Mouse (Mus musculus) myocyte (in vitro differentiated cells): ENCODE data around the gene Scamp1. TPM values are rescaled to one million over a fixed set of nuclear protein-coding genes. Genes with fewer than 3 reads are reported as not detected.

Source experiments
- H3K27me3 ChIP-seq: one replicate; pipeline ENCODE4 v1.6.1; 2011; ENCODE audit not compliant: control insufficient read depth, insufficient read depth, insufficient read length
- H3K36me3 ChIP-seq: one replicate; pipeline ENCODE4 v1.6.1; 2011; ENCODE audit not compliant: control insufficient read depth, insufficient read depth
- H3K4me2 ChIP-seq: one replicate; pipeline ENCODE4 v1.6.1; 2011; ENCODE audit warnings: low read depth, control low read depth
- H3K4me3 ChIP-seq: one replicate; pipeline ENCODE4 v1.5.1; 2011; ENCODE audit warnings: mild to moderate bottlenecking, control low read depth, moderate library complexity
- H3K79me2 ChIP-seq: one replicate; pipeline ENCODE4 v1.6.1; 2011; ENCODE audit not compliant: control insufficient read depth, insufficient read depth
- H3ac ChIP-seq: one replicate; pipeline ENCODE4 v1.6.1; 2011; ENCODE audit not compliant: control insufficient read depth, insufficient read length
- CEBPB ChIP-seq: IDR thresholded peaks from 2 replicates; pipeline ENCODE4 v1.6.1; 2011; ENCODE audit warnings: mild to moderate bottlenecking, moderate library complexity; ENCODE audit not compliant: poor library complexity, insufficient read depth, severe bottlenecking
- E2F4 ChIP-seq: IDR thresholded peaks from one replicate; pipeline ENCODE4 v1.6.1; 2011; ENCODE audit warnings: mild to moderate bottlenecking, control low read depth, moderate library complexity; ENCODE audit not compliant: insufficient read depth
- MAX ChIP-seq: IDR thresholded peaks from one replicate; pipeline ENCODE4 v1.6.1; 2011; ENCODE audit warnings: low read depth, mild to moderate bottlenecking, control low read depth
- MYOD1 ChIP-seq, 3 experiments: IDR thresholded peaks; one replicate each; pipeline ENCODE4 v1.6.1; 2011; ENCODE audit warnings: control low read depth in 2 of 3, low read depth in 2 of 3, mild to moderate bottlenecking in 2 of 3, moderate library complexity in 1 of 3; ENCODE audit not compliant: insufficient read length in 2 of 3, control insufficient read depth in 1 of 3
- MYOG ChIP-seq, 3 experiments: IDR thresholded peaks; one replicate each; pipeline ENCODE4 v1.6.1; 2011; ENCODE audit warnings: control low read depth in 2 of 3, low read depth in 2 of 3, mild to moderate bottlenecking in 2 of 3; ENCODE audit not compliant: insufficient read length in 2 of 3, control insufficient read depth in 1 of 3, insufficient read depth in 1 of 3
- POLR2A ChIP-seq: IDR thresholded peaks from one replicate; pipeline ENCODE4 v1.6.1; 2011; ENCODE audit warnings: low read depth, mild to moderate bottlenecking, control low read depth, moderate library complexity; ENCODE audit not compliant: insufficient read length
- POLR2AphosphoS2 ChIP-seq: IDR thresholded peaks from one replicate; pipeline ENCODE4 v1.6.1; 2011; ENCODE audit warnings: low read depth, control low read depth; ENCODE audit not compliant: insufficient read length
- REST ChIP-seq: IDR thresholded peaks from one replicate; pipeline ENCODE4 v1.6.1; 2011; ENCODE audit warnings: mild to moderate bottlenecking, control low read depth, moderate library complexity; ENCODE audit not compliant: insufficient read depth, insufficient read length
- SRF ChIP-seq: IDR thresholded peaks from one replicate; pipeline ENCODE4 v1.6.1; 2011; ENCODE audit warnings: low read depth; ENCODE audit not compliant: control insufficient read depth, insufficient read length
- TCF12 ChIP-seq: IDR thresholded peaks from one replicate; pipeline ENCODE4 v1.6.1; 2011; ENCODE audit warnings: mild to moderate bottlenecking, control low read depth; ENCODE audit not compliant: poor library complexity, insufficient read depth, severe bottlenecking
- TCF3 ChIP-seq: IDR thresholded peaks from one replicate; pipeline ENCODE4 v1.6.1; 2011; ENCODE audit warnings: low read depth, control low read depth; ENCODE audit not compliant: insufficient read length
- USF1 ChIP-seq: IDR thresholded peaks from one replicate; pipeline ENCODE4 v1.6.1; 2011; ENCODE audit warnings: low read depth, mild to moderate bottlenecking, control low read depth, moderate library complexity
- polyA plus RNA-seq: library from polyadenylated mRNA; unstranded; fragments of >200 nt; fragmentation: generic; extraction: Trizol; gene quantifications from one replicate; pipeline ENCODE4 v1.2.1, GENCODE M21; 2012; ENCODE audit warnings: missing spikeins

Gene Scamp1
- polyA plus RNA-seq, 1 experiment = 9.1 TPM

- no peaks in the 10 kb centered on the region for H3K27me3 ChIP-seq
- TF ChIP-seq POLR2AphosphoS2 (no peak), POLR2A (no peak), SRF (no peak), REST (no peak), E2F4 (no peak), CEBPB (no peak), USF1 (no peak)
- no peak overlapping the region for H3ac ChIP-seq
- H3K79me2 ChIP-seq = peaks cover 5% of the 10 kb centered on the region
- H3K36me3 ChIP-seq = no peaks in the 10 kb centered on the region
- no peak overlapping the region for H3K4me3 ChIP-seq
- no peak overlapping the region for H3K4me2 ChIP-seq
Measured at GRCm38 (mm10) chr13:94253052-94253451, 32.6 kb downstream of the Scamp1 start.

GRCm38 (mm10) chr13:94250761-94251160 lies 34.9 kb downstream of the Scamp1 start:
- H3K36me3 ChIP-seq = no peaks in the 10 kb centered on the region
- peaks cover 1% of the 10 kb centered on the region for H3K79me2 ChIP-seq
- H3K4me3 ChIP-seq = no peak overlapping the region
- no peaks in the 10 kb centered on the region for H3K27me3 ChIP-seq
- no peak overlapping the region for H3ac ChIP-seq
- no peak overlapping the region for H3K4me2 ChIP-seq
- no peak for TF ChIP-seq TCF3
- no peak for TF ChIP-seq USF1
- no peak for TF ChIP-seq CEBPB

- no peak overlapping the region for H3K4me3 ChIP-seq
- no peak overlapping the region for H3K4me2 ChIP-seq
- TF ChIP-seq POLR2A (no peak), TCF12 (no peak), MYOG (IDR thresholded peaks at IDR 0.05; ENCODE audit: control insufficient read depth in 1 of 3, insufficient read depth in 1 of 3, insufficient read length in 2 of 3, low read depth in 2 of 3) (no peak), MAX (no peak), POLR2AphosphoS2 (no peak), TCF3 (no peak)
- no peaks in the 10 kb centered on the region for H3K36me3 ChIP-seq
- no peaks in the 10 kb centered on the region for H3K79me2 ChIP-seq
- H3K27me3 ChIP-seq = no peaks in the 10 kb centered on the region
- no peak overlapping the region for H3ac ChIP-seq
Measured at GRCm38 (mm10) chr13:94250188-94250587, 35.5 kb downstream of the Scamp1 start.

- no peak overlapping the region for H3K4me3 ChIP-seq
- H3K4me2 ChIP-seq = no peak overlapping the region
- H3K36me3 ChIP-seq = no peaks in the 10 kb centered on the region
- TF ChIP-seq POLR2A (no peak), MYOD1 (IDR thresholded peaks at IDR 0.05; ENCODE audit: control insufficient read depth in 1 of 3, insufficient read length in 2 of 3, low read depth in 2 of 3) (no peak), SRF (no peak), USF1 (no peak), TCF12 (no peak), POLR2AphosphoS2 (no peak), CEBPB (no peak), TCF3 (no peak), MAX (no peak)
- no peaks in the 10 kb centered on the region for H3K79me2 ChIP-seq
- no peaks in the 10 kb centered on the region for H3K27me3 ChIP-seq
- H3ac ChIP-seq = no peak overlapping the region
Measured at GRCm38 (mm10) chr13:94242897-94243296, 42.8 kb downstream of the Scamp1 start.

- Histone ChIP-seq H3K4me2 (no peak overlapping the region), H3K4me3 (no peak overlapping the region), H3K79me2 (no peaks in the 10 kb centered on the region), H3K27me3 (no peaks in the 10 kb centered on the region), H3ac (no peak overlapping the region), H3K36me3 (no peaks in the 10 kb centered on the region)
- TF ChIP-seq REST (no peak), POLR2A (no peak)
Measured at GRCm38 (mm10) chr13:94241892-94242524, 43.6 kb downstream of the Scamp1 start.

- Histone ChIP-seq H3K4me3 (no peak overlapping the region), H3K27me3 (no peaks in the 10 kb centered on the region), H3K36me3 (no peaks in the 10 kb centered on the region), H3K4me2 (no peak overlapping the region), H3ac (no peak overlapping the region), H3K79me2 (no peaks in the 10 kb centered on the region)
- TF ChIP-seq POLR2A (no peak), POLR2AphosphoS2 (no peak), TCF12 (no peak), SRF (no peak), E2F4 (no peak), REST (no peak), MYOG (IDR thresholded peaks at IDR 0.05; ENCODE audit: control insufficient read depth in 1 of 3, insufficient read depth in 1 of 3, insufficient read length in 2 of 3, low read depth in 2 of 3) (no peak), USF1 (no peak), MYOD1 (IDR thresholded peaks at IDR 0.05; ENCODE audit: control insufficient read depth in 1 of 3, insufficient read length in 2 of 3, low read depth in 2 of 3) (no peak)
Measured at GRCm38 (mm10) chr13:94240873-94241272, 44.8 kb downstream of the Scamp1 start.
